Mouse (Mus musculus): ENCODE results near the gene Pdcd7.

Pdcd7 gene

GRCm38 (mm10) chr9:65404331-65405183 lies 58.7 kb downstream of the Pdcd7 start:
- DNase-seq = no peak

GRCm38 (mm10) chr9:65405184-65405449 lies 59.2 kb downstream of the Pdcd7 start:
- DNase-seq = no peak

DNA sequence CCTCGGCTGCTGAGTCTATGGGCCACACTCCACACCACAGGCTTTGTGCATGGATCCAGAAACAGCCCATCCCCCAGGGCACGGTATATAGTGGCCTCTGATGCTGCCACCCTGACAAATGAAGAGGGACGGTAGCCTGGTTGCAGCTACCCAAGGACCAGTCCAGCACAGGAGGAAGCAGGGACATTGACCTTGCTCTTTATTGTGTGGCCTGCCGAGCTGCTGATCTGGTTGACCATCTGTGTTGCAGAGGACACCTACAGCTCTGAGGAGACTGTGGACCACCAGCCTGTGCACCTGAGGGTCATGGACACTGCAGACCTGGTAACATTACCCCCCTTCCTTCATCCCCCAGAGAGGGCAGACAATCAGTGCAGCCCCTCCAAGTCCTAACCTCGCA lies 61.4 kb downstream of the Pdcd7 start:
- no peak for DNase-seq

DNA sequence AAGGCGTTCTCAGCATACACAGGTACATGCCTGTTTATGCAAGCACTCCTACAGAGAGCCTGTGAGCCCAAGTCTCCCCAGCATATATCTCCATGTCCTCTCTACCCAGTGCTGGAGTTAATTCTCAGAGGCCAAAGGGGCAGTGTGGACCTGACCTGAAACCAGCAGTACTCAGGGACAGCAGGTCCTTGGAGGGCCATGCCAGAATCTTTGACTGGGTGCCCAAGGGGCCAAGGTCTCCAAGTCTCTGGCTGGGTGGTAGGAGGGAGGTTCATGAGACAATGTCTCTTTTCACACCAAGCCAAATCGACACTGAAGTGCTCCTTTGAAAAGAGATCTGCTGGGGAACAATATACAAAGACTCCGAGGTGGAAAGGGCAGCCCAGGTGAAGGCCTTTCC lies 62.0 kb downstream of the Pdcd7 start:
- DNase-seq = no peak

- no peak for DNase-seq
These were observed 63.0 kb downstream of the Pdcd7 start for GRCm38 (mm10) chr9:65408871-65409295.
